Comparison of ENCODE assay signal across 8 mouse cellular contexts in the genomic region with DNA sequence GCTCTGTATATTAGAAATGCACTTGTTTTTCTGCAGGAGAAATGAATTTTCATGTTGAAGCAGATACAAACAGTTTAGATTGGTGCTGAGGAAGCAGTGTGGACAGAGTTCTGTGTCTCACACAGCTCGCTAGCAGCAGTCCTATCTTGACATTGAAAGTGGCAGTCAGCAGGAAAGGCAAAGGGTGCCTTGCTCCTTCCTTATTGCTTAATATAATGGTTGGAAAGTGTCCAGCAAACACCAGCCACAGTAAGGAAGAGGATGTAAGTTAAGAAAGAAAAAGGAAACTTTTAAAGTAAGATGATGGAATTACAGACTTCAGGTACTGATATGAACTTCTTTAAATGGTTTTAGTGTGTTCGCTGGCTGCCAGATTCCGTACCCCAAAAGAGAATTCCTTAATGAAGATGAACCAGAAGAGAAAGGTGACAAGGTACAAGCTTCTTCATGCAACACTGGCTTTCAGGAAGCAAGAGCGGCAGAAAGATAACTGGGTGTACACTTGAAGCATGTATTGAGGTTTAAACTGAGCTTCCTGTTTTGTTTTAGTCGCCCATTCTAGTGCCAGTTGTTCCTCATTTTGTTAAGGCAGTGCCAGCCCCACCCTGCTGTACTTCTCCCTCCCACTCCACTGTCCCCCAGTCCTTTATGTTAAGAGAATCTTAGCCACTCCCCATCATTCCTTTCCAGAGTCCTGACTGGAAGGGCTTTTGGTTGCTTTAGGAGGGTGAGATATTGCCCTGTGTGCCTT.
DNase-seq lines count a peak whose midpoint lies in the region; ATAC-seq and TF ChIP-seq lines count a peak whose summit lies in the region.

No protein-coding gene starts in this region.

- WGBS in heart, embryonic 11.5 days (ENCODE audit: insufficient replicate concordance), result 70% methylated on average over 5 of the region's 5 CpGs
- WGBS in intestine, embryonic 16.5 days, result 70% methylated on average over 5 of the region's 5 CpGs

- no peak for ATAC-seq in heart, embryonic 11.5 days (replicated peaks; ENCODE audit: insufficient number of reproducible peaks, low FRiP score, low TSS enrichment)
- peak; percentile 92 for ATAC-seq in intestine, embryonic 16.5 days
- ATAC-seq in megakaryocyte-erythroid progenitor cell, adult 5-6 weeks (replicated peaks; ENCODE audit: low FRiP score, low TSS enrichment, poor library complexity, severe bottlenecking), result peak; percentile 81

- no peaks in the 10 kb centered on the region for H3K79me2 ChIP-seq in CH12.LX (replicated peaks; ENCODE audit: control insufficient read depth, extremely low read depth, insufficient read depth, poor library complexity, severe bottlenecking)

- no peak for DNase-seq in heart, postnatal 25 days (ENCODE audit: low spot score)
- DNase-seq in CH12.LX (ENCODE audit: extremely low read depth), result peak; percentile 36
- no peak for DNase-seq in layer of hippocampus, postnatal 25 days (ENCODE audit: extremely low spot score in 1 of 2, low spot score in 1 of 2)
- no peak for DNase-seq in cerebellum, adult 9-11 months
- no peak for DNase-seq in urinary bladder, postnatal 25 days (ENCODE audit: low spot score)

- no peaks in the 10 kb centered on the region for H3K27me3 ChIP-seq in heart, embryonic 11.5 days (ENCODE audit: control insufficient read depth, insufficient read depth, low read length)
- H3K27me3 ChIP-seq in CH12.LX (replicated peaks), result no peaks in the 10 kb centered on the region
- no peaks in the 10 kb centered on the region for H3K27me3 ChIP-seq in intestine, embryonic 16.5 days (replicated peaks; ENCODE audit: control insufficient read depth, insufficient read depth, low read length)

- in situ Hi-C loops in CH12.LX (cut with MboI; ENCODE audit: low pct_ligation_motif_present, low pct_unique_long_range_greater_than_20kb, low sequenced_read_pairs), result no loop called here

- H3K4me1 ChIP-seq in heart, embryonic 11.5 days (ENCODE audit: control insufficient read depth, insufficient read depth, low read length), result peaks cover 4% of the 10 kb centered on the region
- peaks cover 0 to 26% of the 10 kb centered on the region in 2 experiments; a peak in 3 of 4 replicates for H3K4me1 ChIP-seq in CH12.LX (ENCODE audit: control insufficient read depth in 1 of 2, insufficient read depth in 2 of 2)
- peaks cover 7% of the 10 kb centered on the region for H3K4me1 ChIP-seq in intestine, embryonic 16.5 days (ENCODE audit: control insufficient read depth, insufficient read depth, low read length)

- H3K36me3 ChIP-seq in heart, embryonic 11.5 days (ENCODE audit: control insufficient read depth, insufficient read depth, low read length), result no peaks in the 10 kb centered on the region
- H3K36me3 ChIP-seq in CH12.LX (replicated peaks in 1 of 2; ENCODE audit: control insufficient read depth in 1 of 2, insufficient read depth in 1 of 2, low read length in 1 of 2), result peaks cover 6 to 28% of the 10 kb centered on the region in 2 experiments
- no peaks in the 10 kb centered on the region for H3K36me3 ChIP-seq in intestine, embryonic 16.5 days (ENCODE audit: control insufficient read depth, insufficient read depth, low read length)

- TF ChIP-seq EP300 in CH12.LX (IDR thresholded peaks at IDR 0.05; ENCODE audit: low read length), result no peak

- H3K9ac ChIP-seq in heart, embryonic 11.5 days (ENCODE audit: low read depth, low read length), result no peak overlapping the region
- H3K9ac ChIP-seq in CH12.LX (ENCODE audit: insufficient read depth, low read depth), result no peak overlapping the region
- no peak overlapping the region for H3K9ac ChIP-seq in intestine, embryonic 16.5 days (ENCODE audit: low read depth, low read length)

- dilution Hi-C loops in CH12.LX (cut with MboI; ENCODE audit: extremely low pct_ligation_motif_present, extremely low pct_unique_long_range_greater_than_20kb, low sequenced_read_pairs), result no loop called here

- no peak overlapping the region for H3K4me2 ChIP-seq in heart, embryonic 11.5 days
- H3K4me2 ChIP-seq in CH12.LX (ENCODE audit: insufficient read depth, low read depth, poor library complexity, severe bottlenecking), result no peak overlapping the region
- peak overlapping the region; percentile 7; the same call in 1 of the 2 replicates for H3K4me2 ChIP-seq in intestine, embryonic 16.5 days (ENCODE audit: low read depth, low read length)

- TF ChIP-seq RAD21 in CH12.LX (IDR thresholded peaks at IDR 0.05; ENCODE audit: low read depth, low read length), result no peak

- TF ChIP-seq CTCF in CH12.LX (conservative IDR thresholded peaks at IDR 0.05 in 1 of 2, IDR thresholded peaks at IDR 0.05 in 1 of 2; ENCODE audit: low read depth in 2 of 2, low read length in 2 of 2), result no peak

- intact Hi-C loops in heart, postnatal 25 days (cut with DNase I), result no loop called here

- H3K27ac ChIP-seq in heart, embryonic 11.5 days (ENCODE audit: low read depth, low read length), result peak overlapping the region; percentile 57
- H3K27ac ChIP-seq in CH12.LX (ENCODE audit: insufficient read depth, low read depth), result no peak overlapping the region
- H3K27ac ChIP-seq in intestine, embryonic 16.5 days (ENCODE audit: low read length), result peak overlapping the region; percentile 63

- H3K4me3 ChIP-seq in heart, embryonic 11.5 days (ENCODE audit: low read depth, low read length), result no peak overlapping the region
- no peak overlapping the region for H3K4me3 ChIP-seq in CH12.LX (replicated peaks in 1 of 3; ENCODE audit: low read depth in 2 of 3, low read length in 2 of 3, poor library complexity in 1 of 3)
- H3K4me3 ChIP-seq in intestine, embryonic 16.5 days (ENCODE audit: low read length), result no peak overlapping the region

- H3K9me3 ChIP-seq in heart, embryonic 11.5 days (replicated peaks; ENCODE audit: control insufficient read depth, low read length), result no peaks in the 10 kb centered on the region
- no peaks in the 10 kb centered on the region for H3K9me3 ChIP-seq in CH12.LX (replicated peaks; ENCODE audit: low read length)
- H3K9me3 ChIP-seq in intestine, embryonic 16.5 days (ENCODE audit: control insufficient read depth, low read length), result no peaks in the 10 kb centered on the region

- no peak for TF ChIP-seq POLR2A in CH12.LX (IDR thresholded peaks at IDR 0.05; ENCODE audit: low read depth, low read length)

TF ChIP-seq in CH12.LX, 34 proteins besides CTCF, POLR2A, EP300 and RAD21:
- TF ChIP-seq ELF1 (IDR thresholded peaks at IDR 0.05; ENCODE audit: low read depth, low read length) (no peak), MAZ (IDR thresholded peaks at IDR 0.05; ENCODE audit: low read depth, low read length) (no peak), E2F4 (IDR thresholded peaks at IDR 0.05; ENCODE audit: insufficient replicate concordance, low read depth, low read length) (no peak), PAX5 (IDR thresholded peaks at IDR 0.05; ENCODE audit: low read length) (no peak), GABPA (IDR thresholded peaks at IDR 0.05; ENCODE audit: insufficient replicate concordance, low read depth, low read length) (no peak), TBP (conservative IDR thresholded peaks at IDR 0.05; ENCODE audit: low read depth, low read length) (no peak), ZC3H11A (IDR thresholded peaks at IDR 0.05; ENCODE audit: low read depth, low read length) (no peak), TCF12 (IDR thresholded peaks at IDR 0.05; ENCODE audit: low read depth, low read length) (no peak), ETS1 (conservative IDR thresholded peaks at IDR 0.05; ENCODE audit: low read depth, low read length) (no peak), BHLHE40 (IDR thresholded peaks at IDR 0.05; ENCODE audit: low read depth, low read length) (no peak), RCOR1 (conservative IDR thresholded peaks at IDR 0.05; ENCODE audit: low read depth, low read length) (no peak), NRF1 (IDR thresholded peaks at IDR 0.05; ENCODE audit: low read depth, low read length) (no peak), ZNF384 (IDR thresholded peaks at IDR 0.05; ENCODE audit: low read depth, low read length) (no peak), ZMIZ1 (IDR thresholded peaks at IDR 0.05; ENCODE audit: low read depth, low read length) (no peak), USF2 (conservative IDR thresholded peaks at IDR 0.05; ENCODE audit: low read depth, low read length) (no peak)
